In genomic region chr2:145507702-145508101, GRCm38 (mm10) we compare ENCODE assay signal across 16 mouse cellular contexts.
DNase-seq lines count a peak whose midpoint lies in the region.
"Had no signal": no experiment of that assay in that cellular context is flagged by ENCODE, and none has a peak within 500 bp of the region (broad histone marks: within the 10 kb centered on the region; RNA-seq: fewer than 3 reads in every experiment).

No protein-coding gene starts in this region.

- DNase-seq in heart, adult 8-10 months (ENCODE audit: low spot score): peak; percentile 9
- no peak for DNase-seq in heart, postnatal 25 days (ENCODE audit: low spot score)
- DNase-seq in lung, postnatal 10 days: peak; percentile 28
- DNase-seq in lung, postnatal 25 days (ENCODE audit: low spot score): no peak
- DNase-seq in adrenal gland, postnatal 14 days: peak; percentile 66
- peak; percentile 36 for DNase-seq in gonadal fat pad, adult 2 months (ENCODE audit: low read depth)
- no peak for DNase-seq in cerebellum, adult 18-20 months
- DNase-seq: B cell, adult 2 months; cerebellum, adult 9-11 months; gastrocnemius, postnatal 25 days; kidney, adult 9 months; layer of hippocampus, postnatal 36 days; liver, embryonic 13.5 days; lung, embryonic 14.5 days; thymus, adult 18-20 months; thymus, postnatal 4 days had no signal

- intact Hi-C loops in heart, postnatal 25 days (cut with DNase I): no loop called here

Comparison
In these comparisons a context has a peak if more than half of its experiments do, and no peak if none do; other contexts are left out.
1. DNase-seq: peak in heart, adult 8-10 months (single experiment), lung, postnatal 10 days (single experiment), adrenal gland, postnatal 14 days (single experiment) and gonadal fat pad, adult 2 months (single experiment); none in heart, postnatal 25 days (single experiment), lung, postnatal 25 days (single experiment) and cerebellum, adult 18-20 months (0 of 2).